Mouse (Mus musculus) heart, adult 2 months (tissue): ENCODE results near the gene Git2.

Experiments used
- CTCF ChIP-seq: fragments of 200-600 bp; IDR thresholded peaks from 2 replicates; pipeline ENCODE4 v1.8.1; 2022; ENCODE audit warnings: antibody characterized with exemption, mild to moderate bottlenecking, moderate library complexity
- POLR2A ChIP-seq: fragments of 200-500 bp; IDR thresholded peaks from 2 replicates; pipeline ENCODE4 v1.6.1; 2011; ENCODE audit warnings: mild to moderate bottlenecking, low read depth, low read length, control low read depth; ENCODE audit not compliant: insufficient read depth

- TF ChIP-seq CTCF (peak; percentile 44), POLR2A (no peak)
These were observed 79.5 kb downstream of the Git2 start for GRCm38 (mm10) chr5:114695775-114696174.
